16 mouse cellular contexts compared by ENCODE assay signal in the genomic region with DNA sequence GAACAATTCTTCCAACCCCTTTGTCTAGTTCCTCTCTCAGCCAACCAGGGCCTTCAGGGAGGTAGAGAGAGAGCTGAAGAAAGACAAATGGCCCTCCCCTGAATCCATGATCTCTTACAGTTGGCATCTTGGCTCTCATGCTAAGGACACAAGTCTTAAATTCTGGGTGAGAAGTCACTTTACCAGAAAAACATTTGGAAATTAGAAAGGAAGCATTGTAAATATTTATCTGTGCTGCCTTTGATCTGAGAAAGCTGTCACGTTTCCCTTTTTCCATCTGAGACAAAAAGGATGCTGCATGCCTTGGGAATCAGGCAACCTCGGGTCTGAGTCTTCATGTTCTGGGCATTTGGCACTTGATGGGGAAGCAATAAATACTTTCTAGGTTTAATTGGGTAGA.
A peak's percentile ranks its signal among the peaks of the same experiment; 100 is the strongest.
DNase-seq lines count a peak whose midpoint lies in the region; ATAC-seq and TF ChIP-seq lines count a peak whose summit lies in the region.
"Had no signal": no experiment of that assay in that cellular context is flagged by ENCODE, and none has a peak within 500 bp of the region (broad histone marks: within the 10 kb centered on the region; RNA-seq: fewer than 3 reads in every experiment).

No protein-coding gene starts in this region.

- TF ChIP-seq EP300 in heart, postnatal 0 days (IDR thresholded peaks at IDR 0.05; ENCODE audit: low read depth) = no peak

- no peak for ATAC-seq in heart, postnatal 0 days (ENCODE audit: insufficient read depth, low read depth)
- no peak for ATAC-seq in lung, embryonic 16.5 days (ENCODE audit: low read depth)
- ATAC-seq in stomach, embryonic 16.5 days (ENCODE audit: insufficient read depth, low FRiP score) = no peak
- ATAC-seq: forebrain, embryonic 16.5 days had no signal

- no peak for DNase-seq in heart, postnatal 0 days (ENCODE audit: low spot score)
- DNase-seq in heart, postnatal 36 days = no peak
- DNase-seq in lung, postnatal 4 days = no peak
- DNase-seq in adipocyte (ENCODE audit: low spot score) = no peak
- DNase-seq: cerebellum, adult 11-12 months; cerebellum, adult 9-10 months had no signal

- H3K4me3 ChIP-seq in heart, postnatal 0 days (ENCODE audit: low read depth, low read length) = no peak overlapping the region
- no peak overlapping the region for H3K4me3 ChIP-seq in lung, embryonic 16.5 days (ENCODE audit: low read length)
- H3K4me3 ChIP-seq in stomach, embryonic 16.5 days (replicated peaks; ENCODE audit: low read length) = no peak overlapping the region
- H3K4me3 ChIP-seq: embryonic facial prominence, embryonic 12.5 days; forebrain, embryonic 12.5 days; heart, embryonic 13.5 days; hindbrain, embryonic 10.5 days had no signal

- no peak overlapping the region for H3K4me2 ChIP-seq in heart, postnatal 0 days (ENCODE audit: low read depth, low read length)
- H3K4me2 ChIP-seq in lung, embryonic 16.5 days (ENCODE audit: low read depth, low read length) = no peak overlapping the region
- H3K4me2 ChIP-seq in stomach, embryonic 16.5 days (ENCODE audit: low read depth, low read length) = no peak overlapping the region
- H3K4me2 ChIP-seq: embryonic facial prominence, embryonic 12.5 days; forebrain, embryonic 12.5 days; heart, embryonic 13.5 days; hindbrain, embryonic 14.5 days had no signal

- no peaks in the 10 kb centered on the region for H3K36me3 ChIP-seq in heart, postnatal 0 days (replicated peaks; ENCODE audit: control insufficient read depth, insufficient read depth, low read length)
- H3K36me3 ChIP-seq in lung, embryonic 16.5 days (ENCODE audit: control insufficient read depth, insufficient read depth, low read length) = no peaks in the 10 kb centered on the region
- H3K36me3 ChIP-seq in stomach, embryonic 16.5 days (ENCODE audit: control insufficient read depth, insufficient read depth, low read length) = no peaks in the 10 kb centered on the region
- H3K36me3 ChIP-seq: embryonic facial prominence, embryonic 12.5 days; forebrain, embryonic 12.5 days; heart, embryonic 13.5 days; hindbrain, embryonic 10.5 days had no signal

- H3K27ac ChIP-seq in heart, postnatal 0 days (ENCODE audit: low read depth) = peak overlapping the region; percentile 79
- H3K27ac ChIP-seq in lung, embryonic 16.5 days (ENCODE audit: low read length) = peak overlapping the region; percentile 83
- H3K27ac ChIP-seq in stomach, embryonic 16.5 days (ENCODE audit: low read length) = peak overlapping the region; percentile 18; the same call in 1 of the 2 replicates
- H3K27ac ChIP-seq: embryonic facial prominence, embryonic 12.5 days; forebrain, embryonic 12.5 days; hindbrain, embryonic 10.5 days; hindbrain, embryonic 14.5 days had no signal

- no peak for TF ChIP-seq CTCF in heart, postnatal 0 days (IDR thresholded peaks at IDR 0.05; ENCODE audit: low read depth)

- H3K9me3 ChIP-seq in heart, postnatal 0 days (replicated peaks; ENCODE audit: control insufficient read depth, low read length) = no peaks in the 10 kb centered on the region
- H3K9me3 ChIP-seq in lung, embryonic 16.5 days (ENCODE audit: control insufficient read depth, low read length) = no peaks in the 10 kb centered on the region
- H3K9me3 ChIP-seq in stomach, embryonic 16.5 days (replicated peaks; ENCODE audit: control insufficient read depth, low read length) = no peaks in the 10 kb centered on the region
- H3K9me3 ChIP-seq: embryonic facial prominence, embryonic 12.5 days; forebrain, embryonic 12.5 days; heart, embryonic 13.5 days; hindbrain, embryonic 10.5 days had no signal

- peaks cover 21% of the 10 kb centered on the region for H3K4me1 ChIP-seq in heart, postnatal 0 days (ENCODE audit: control insufficient read depth, insufficient read depth)
- H3K4me1 ChIP-seq in lung, embryonic 16.5 days (replicated peaks; ENCODE audit: control insufficient read depth, insufficient read depth, low read length) = peaks cover 20% of the 10 kb centered on the region
- no peaks in the 10 kb centered on the region for H3K4me1 ChIP-seq in stomach, embryonic 16.5 days (ENCODE audit: control insufficient read depth, insufficient read depth, low read length)
- H3K4me1 ChIP-seq: embryonic facial prominence, embryonic 12.5 days; forebrain, embryonic 12.5 days; hindbrain, embryonic 10.5 days had no signal

- intact Hi-C loops in heart, postnatal 36 days (cut with DNase I) = loop anchor here (5.0 kb wide), 1 partner anchor 33 kb away; no protein-coding TSS in a partner anchor

- H3K27me3 ChIP-seq in heart, postnatal 0 days (ENCODE audit: control insufficient read depth, insufficient read depth, low read length) = no peaks in the 10 kb centered on the region
- H3K27me3 ChIP-seq in lung, embryonic 16.5 days (ENCODE audit: control insufficient read depth, insufficient read depth, low read depth, low read length) = no peaks in the 10 kb centered on the region
- no peaks in the 10 kb centered on the region for H3K27me3 ChIP-seq in stomach, embryonic 16.5 days (ENCODE audit: control insufficient read depth, insufficient read depth, low read length)
- H3K27me3 ChIP-seq: CH12.LX; embryonic facial prominence, embryonic 12.5 days; forebrain, embryonic 12.5 days; heart, embryonic 13.5 days; Patski had no signal

- H3K9ac ChIP-seq in heart, postnatal 0 days (replicated peaks; ENCODE audit: low read depth, low read length) = no peak overlapping the region
- no peak overlapping the region for H3K9ac ChIP-seq in lung, embryonic 16.5 days (ENCODE audit: low read length)
- no peak overlapping the region for H3K9ac ChIP-seq in stomach, embryonic 16.5 days (ENCODE audit: low read length)
- H3K9ac ChIP-seq: embryonic facial prominence, embryonic 12.5 days; forebrain, embryonic 12.5 days; heart, embryonic 13.5 days; hindbrain, embryonic 14.5 days had no signal

- WGBS in heart, postnatal 0 days = 56% methylated on average over 2 of the region's 2 CpGs
- WGBS in lung, embryonic 16.5 days = 33% methylated on average over 2 of the region's 2 CpGs
- WGBS in stomach, embryonic 16.5 days = 22% methylated on average over 2 of the region's 2 CpGs

Comparison
In these comparisons a context has a peak if more than half of its experiments do, and no peak if none do; other contexts are left out.
1. H3K27ac ChIP-seq: peak in every context shown above with its lines; median percentile 83 in lung, embryonic 16.5 days; 79 in heart, postnatal 0 days; 18 in stomach, embryonic 16.5 days.